In the genomic region with DNA sequence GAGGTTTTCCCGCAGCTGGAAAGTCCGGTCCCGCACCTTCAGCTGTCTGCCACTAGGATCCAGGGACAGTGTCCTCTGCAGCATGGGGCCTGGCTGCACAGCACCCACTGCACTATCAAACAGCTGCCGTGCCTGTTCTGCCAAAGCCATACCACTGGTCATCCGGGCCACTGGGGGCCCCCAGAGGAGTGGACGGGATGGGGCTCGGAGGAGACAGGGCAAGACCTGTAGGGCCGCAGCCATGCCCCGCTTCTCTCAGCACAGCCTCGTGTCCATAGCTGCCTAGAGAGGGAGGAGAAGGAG, we compare ENCODE assay signal across 16 mouse cellular contexts. TPM values are rescaled to one million over a fixed set of nuclear protein-coding genes. Genes with fewer than 3 reads are reported as not detected.
A peak's percentile ranks its signal among the peaks of the same experiment; 100 is the strongest.
DNase-seq lines count a peak whose midpoint lies in the region; ATAC-seq lines count a peak whose summit lies in the region.
"Had no signal": no experiment of that assay in that cellular context is flagged by ENCODE, and none has a peak within 500 bp of the region (broad histone marks: within the 10 kb centered on the region; RNA-seq: fewer than 3 reads in every experiment).

No protein-coding gene starts in this region.

- ATAC-seq in erythroblast, adult 5-6 weeks (replicated peaks; ENCODE audit: low FRiP score, poor library complexity, severe bottlenecking): no peak
- ATAC-seq in neural tube, embryonic 13.5 days (ENCODE audit: low read depth): no peak
- no peak for ATAC-seq in neural tube, embryonic 15.5 days (ENCODE audit: low FRiP score)
- no peak for ATAC-seq in heart, embryonic 11.5 days (replicated peaks; ENCODE audit: insufficient number of reproducible peaks, low FRiP score, low TSS enrichment)

- H3K4me1 ChIP-seq in erythroblast, embryonic 14.5 days (ENCODE audit: control insufficient read depth): peaks cover 24% of the 10 kb centered on the region
- peaks cover 40% of the 10 kb centered on the region for H3K4me1 ChIP-seq in neural tube, embryonic 13.5 days (replicated peaks)
- H3K4me1 ChIP-seq in neural tube, embryonic 15.5 days: peaks cover 32% of the 10 kb centered on the region
- peaks cover 5% of the 10 kb centered on the region; the same call in 1 of the 2 replicates for H3K4me1 ChIP-seq in heart, embryonic 11.5 days (ENCODE audit: control insufficient read depth, insufficient read depth, low read length)

- no peak overlapping the region for H3K9ac ChIP-seq in neural tube, embryonic 13.5 days
- H3K9ac ChIP-seq in neural tube, embryonic 15.5 days (replicated peaks): no peak overlapping the region
- H3K9ac ChIP-seq in heart, embryonic 11.5 days (ENCODE audit: low read depth, low read length): no peak overlapping the region
- H3K9ac ChIP-seq: limb, embryonic 12.5 days had no signal

- H3K36me3 ChIP-seq in erythroblast, embryonic 14.5 days (ENCODE audit: control insufficient read depth): peaks cover 5% of the 10 kb centered on the region; the same call in 1 of the 2 replicates
- peaks cover 18% of the 10 kb centered on the region for H3K36me3 ChIP-seq in neural tube, embryonic 13.5 days
- 0 out of 2 replicates have a peak, but pooled peaks cover 13% of the 10 kb centered on the region for H3K36me3 ChIP-seq in neural tube, embryonic 15.5 days
- H3K36me3 ChIP-seq in heart, embryonic 11.5 days (ENCODE audit: control insufficient read depth, insufficient read depth, low read length): no peaks in the 10 kb centered on the region
- H3K36me3 ChIP-seq: heart, embryonic 10.5 days; limb, embryonic 12.5 days had no signal

- no peak overlapping the region for H3K4me2 ChIP-seq in neural tube, embryonic 13.5 days
- no peak overlapping the region for H3K4me2 ChIP-seq in neural tube, embryonic 15.5 days
- H3K4me2 ChIP-seq in heart, embryonic 11.5 days: no peak overlapping the region
- H3K4me2 ChIP-seq: limb, embryonic 12.5 days had no signal

- peak overlapping the region; percentile 46; the same call in 1 of the 2 replicates for H3K27ac ChIP-seq in neural tube, embryonic 13.5 days (replicated peaks)
- H3K27ac ChIP-seq in neural tube, embryonic 15.5 days (replicated peaks): no peak overlapping the region
- no peak overlapping the region for H3K27ac ChIP-seq in heart, embryonic 11.5 days (ENCODE audit: low read depth, low read length)
- H3K27ac ChIP-seq: heart, embryonic 10.5 days; limb, embryonic 12.5 days had no signal

- H3K27me3 ChIP-seq in erythroblast, embryonic 14.5 days (ENCODE audit: control insufficient read depth): no peaks in the 10 kb centered on the region
- no peaks in the 10 kb centered on the region for H3K27me3 ChIP-seq in neural tube, embryonic 13.5 days
- no peaks in the 10 kb centered on the region for H3K27me3 ChIP-seq in neural tube, embryonic 15.5 days (replicated peaks)
- peaks cover under 1% of the 10 kb centered on the region; the same call in 1 of the 2 replicates for H3K27me3 ChIP-seq in heart, embryonic 11.5 days (ENCODE audit: control insufficient read depth, insufficient read depth, low read length)

- DNase-seq in kidney, adult 11 months: peak; percentile 61
- no peak for DNase-seq in kidney, adult 8-10 months
- no peak for DNase-seq in urinary bladder, postnatal 10 days (ENCODE audit: low spot score)
- DNase-seq: adrenal gland, postnatal 10 days; gastrocnemius, postnatal 14 days; heart, postnatal 4 days; lung, postnatal 10 days; spleen, adult 18-20 months; thymus, postnatal 25 days had no signal

- whole genome bisulfite sequencing in neural tube, embryonic 13.5 days: 86% methylated on average over 10 of the region's 10 CpGs
- WGBS in neural tube, embryonic 15.5 days: 86% methylated on average over 10 of the region's 10 CpGs
- WGBS in heart, embryonic 11.5 days (ENCODE audit: insufficient replicate concordance): 83% methylated on average over 10 of the region's 10 CpGs

- no peaks in the 10 kb centered on the region for H3K9me3 ChIP-seq in erythroblast, embryonic 14.5 days (ENCODE audit: control insufficient read depth, low read length)
- no peaks in the 10 kb centered on the region for H3K9me3 ChIP-seq in neural tube, embryonic 13.5 days
- H3K9me3 ChIP-seq in neural tube, embryonic 15.5 days (replicated peaks): no peaks in the 10 kb centered on the region
- H3K9me3 ChIP-seq in heart, embryonic 11.5 days (replicated peaks; ENCODE audit: control insufficient read depth, low read length): no peaks in the 10 kb centered on the region
- H3K9me3 ChIP-seq: heart, embryonic 10.5 days; limb, embryonic 12.5 days had no signal

- H3K4me3 ChIP-seq in erythroblast, embryonic 14.5 days (replicated peaks): peak overlapping the region; percentile 49
- no peak overlapping the region for H3K4me3 ChIP-seq in neural tube, embryonic 13.5 days
- no peak overlapping the region for H3K4me3 ChIP-seq in neural tube, embryonic 15.5 days (replicated peaks)
- no peak overlapping the region for H3K4me3 ChIP-seq in heart, embryonic 11.5 days (ENCODE audit: low read depth, low read length)
- H3K4me3 ChIP-seq: heart, embryonic 10.5 days; limb, embryonic 12.5 days had no signal

RNA-seq across cellular contexts. Expression of a gene that starts 0.4 kb away (rescaled TPM):
- 0.04 and 0.07 TPM in 2 replicates for polyA plus RNA-seq in erythroblast, embryonic 14.5 days (2012)
- total RNA-seq in erythroblast, adult 5-6 weeks (2015; ENCODE audit: low replicate concordance): 0.84 TPM in 1 of 2 replicates, not detected in the other
- total RNA-seq in erythroblast, adult 5-6 weeks (2017; ENCODE audit: low replicate concordance): 0.60 TPM in 1 of 2 replicates, not detected in the other
- 4.9 and 5.1 TPM in 2 replicates for polyA plus RNA-seq in neural tube, embryonic 13.5 days (2015; fragmentation: Nextera tagmentation; extraction: Ambion mirVana)
- polyA plus RNA-seq in neural tube, embryonic 15.5 days (2015; fragmentation: Nextera tagmentation; extraction: Ambion mirVana): 2.3 and 2.7 TPM in 2 replicates
- polyA plus RNA-seq in heart, embryonic 11.5 days (2014; fragmentation: Nextera tagmentation; extraction: Ambion mirVana): 0.57 and 1.1 TPM in 2 replicates

RNA-seq across cellular contexts. Expression of a gene that starts 13.2 kb away (rescaled TPM):
- polyA plus RNA-seq in erythroblast, embryonic 14.5 days (2012): 0.41 and 0.51 TPM in 2 replicates
- 16.5 and 18.6 TPM in 2 replicates for total RNA-seq in erythroblast, adult 5-6 weeks (2015; ENCODE audit: low replicate concordance)
- 19.7 and 23.3 TPM in 2 replicates for total RNA-seq in erythroblast, adult 5-6 weeks (2017; ENCODE audit: low replicate concordance)
- polyA plus RNA-seq in neural tube, embryonic 13.5 days (2015; fragmentation: Nextera tagmentation; extraction: Ambion mirVana): 27.7 and 29.6 TPM in 2 replicates
- 28.6 and 32.1 TPM in 2 replicates for polyA plus RNA-seq in neural tube, embryonic 15.5 days (2015; fragmentation: Nextera tagmentation; extraction: Ambion mirVana)
- 22.7 and 24.4 TPM in 2 replicates for polyA plus RNA-seq in heart, embryonic 11.5 days (2014; fragmentation: Nextera tagmentation; extraction: Ambion mirVana)

RNA-seq across cellular contexts. Expression of a gene that starts 42.0 kb away (rescaled TPM):
- 0.33 and 0.45 TPM in 2 replicates for polyA plus RNA-seq in erythroblast, embryonic 14.5 days (2012)
- 6.9 and 11.7 TPM in 2 replicates for total RNA-seq in erythroblast, adult 5-6 weeks (2015; ENCODE audit: low replicate concordance)
- 9.0 and 17.0 TPM in 2 replicates for total RNA-seq in erythroblast, adult 5-6 weeks (2017; ENCODE audit: low replicate concordance)
- 18.7 and 22.8 TPM in 2 replicates for polyA plus RNA-seq in neural tube, embryonic 13.5 days (2015; fragmentation: Nextera tagmentation; extraction: Ambion mirVana)
- 16.9 and 20.5 TPM in 2 replicates for polyA plus RNA-seq in neural tube, embryonic 15.5 days (2015; fragmentation: Nextera tagmentation; extraction: Ambion mirVana)
- polyA plus RNA-seq in heart, embryonic 11.5 days (2014; fragmentation: Nextera tagmentation; extraction: Ambion mirVana): 20.6 and 23.5 TPM in 2 replicates

RNA-seq across cellular contexts. Expression of a gene that starts 45.3 kb away (rescaled TPM):
- polyA plus RNA-seq in erythroblast, embryonic 14.5 days (2012): 0.48 and 0.87 TPM in 2 replicates
- total RNA-seq in erythroblast, adult 5-6 weeks (2015; ENCODE audit: low replicate concordance): 11.7 and 20.5 TPM in 2 replicates
- 18.5 and 25.8 TPM in 2 replicates for total RNA-seq in erythroblast, adult 5-6 weeks (2017; ENCODE audit: low replicate concordance)
- polyA plus RNA-seq in neural tube, embryonic 13.5 days (2015; fragmentation: Nextera tagmentation; extraction: Ambion mirVana): 54.1 and 57.1 TPM in 2 replicates
- polyA plus RNA-seq in neural tube, embryonic 15.5 days (2015; fragmentation: Nextera tagmentation; extraction: Ambion mirVana): 48.1 and 58.2 TPM in 2 replicates
- 55.6 and 62.2 TPM in 2 replicates for polyA plus RNA-seq in heart, embryonic 11.5 days (2014; fragmentation: Nextera tagmentation; extraction: Ambion mirVana)

Comparison
In these comparisons a context has a peak if more than half of its experiments do, and no peak if none do; other contexts are left out.
1. RNA of a gene that starts 13.2 kb away (polyA plus RNA-seq): 28.6 to 32.1 TPM in neural tube, embryonic 15.5 days, 27.7 to 29.6 TPM in neural tube, embryonic 13.5 days and 22.7 to 24.4 TPM in heart, embryonic 11.5 days; 0.41 to 0.51 TPM in erythroblast, embryonic 14.5 days; every median in the first group is over 10 times any median in the second.
2. RNA of a gene that starts 42.0 kb away (polyA plus RNA-seq): 20.6 to 23.5 TPM in heart, embryonic 11.5 days, 18.7 to 22.8 TPM in neural tube, embryonic 13.5 days and 16.9 to 20.5 TPM in neural tube, embryonic 15.5 days; 0.33 to 0.45 TPM in erythroblast, embryonic 14.5 days; every median in the first group is over 10 times any median in the second.